Mouse (Mus musculus) heart, adult 18-20 months (tissue): ENCODE measurements around the gene Oprm1. TPM values are rescaled to one million over a fixed set of nuclear protein-coding genes. Genes with fewer than 3 reads are reported as not detected.

ENCODE experiments used
- DNase-seq, 2 experiments: peaks; one replicate each; pipeline ENCODE4 v3.0.0; 2021 to 2022; ENCODE audit warnings: mixed read lengths in 1 of 2
- total RNA-seq, 2 experiments: library from RNA; stranded (reverse); gene quantifications; 2 replicates each; pipeline ENCODE4 v1.2.3; 2021

The Oprm1 gene
- total RNA-seq, 2 experiments from 2014 or later = not detected

DNA sequence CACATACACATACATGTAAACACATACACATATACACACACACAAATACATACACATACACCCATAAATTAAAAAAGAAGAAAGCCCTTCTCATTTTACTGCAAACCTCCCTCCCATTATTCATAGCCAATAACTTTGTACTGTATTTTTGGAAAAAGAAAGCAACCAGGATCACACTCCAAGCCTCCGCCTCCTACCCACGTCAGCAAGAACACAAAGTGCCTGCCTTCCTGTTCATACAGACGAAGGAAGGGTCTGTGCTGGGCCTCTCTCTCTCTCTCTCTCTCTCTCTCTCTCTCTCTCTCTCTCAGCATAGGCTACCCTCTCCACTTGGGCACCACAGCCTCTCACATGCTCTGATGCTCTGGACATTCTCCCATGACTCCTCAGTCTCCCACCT is 137.5 kb downstream of the Oprm1 start:
- DNase-seq = no peak

- DNase-seq = no peak
These were observed 138.5 kb downstream of the Oprm1 start for GRCm38 (mm10) chr10:6896659-6897303.

- no peak for DNase-seq
These were observed 141.8 kb downstream of the Oprm1 start for GRCm38 (mm10) chr10:6900126-6900525.

DNA sequence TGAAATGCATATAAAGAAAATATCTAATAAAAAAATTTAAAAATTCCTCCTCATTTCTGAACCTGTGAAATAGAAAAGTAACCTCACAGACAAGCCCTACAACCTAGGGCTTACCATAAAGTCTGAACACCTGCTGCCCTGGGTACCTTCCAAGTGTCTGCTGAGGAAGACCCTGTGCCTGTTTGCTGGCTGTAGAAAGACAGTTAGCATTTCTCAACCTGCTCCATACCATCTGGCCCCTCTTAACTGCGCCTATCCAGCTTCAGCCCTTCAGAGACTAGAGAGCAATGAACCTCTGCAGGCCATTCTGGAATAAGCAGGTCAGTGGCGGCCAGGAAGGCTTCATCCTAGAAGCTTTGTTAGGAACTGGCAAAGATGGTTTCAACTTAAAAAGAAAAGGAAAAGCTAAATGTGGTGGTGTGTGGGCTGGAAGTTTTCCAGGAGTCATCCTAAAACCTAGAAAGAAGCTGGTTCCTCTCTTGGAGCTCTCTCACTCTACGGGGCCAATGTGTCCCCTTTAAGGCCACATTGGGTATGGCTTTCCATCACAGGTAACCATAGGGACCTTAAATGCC is 143.6 kb downstream of the Oprm1 start:
- DNase-seq = no peak

- DNase-seq = no peak
These were observed 151.5 kb downstream of the Oprm1 start for GRCm38 (mm10) chr10:6909763-6910162.

- no peak for DNase-seq
These were observed 157.7 kb downstream of the Oprm1 start for GRCm38 (mm10) chr10:6915991-6916390.

- DNase-seq = peak; percentile 19 to 25
These were observed 158.4 kb downstream of the Oprm1 start for GRCm38 (mm10) chr10:6916545-6917257.

- DNase-seq = no peak
These were observed 168.4 kb downstream of the Oprm1 start for GRCm38 (mm10) chr10:6926724-6927123.

DNA sequence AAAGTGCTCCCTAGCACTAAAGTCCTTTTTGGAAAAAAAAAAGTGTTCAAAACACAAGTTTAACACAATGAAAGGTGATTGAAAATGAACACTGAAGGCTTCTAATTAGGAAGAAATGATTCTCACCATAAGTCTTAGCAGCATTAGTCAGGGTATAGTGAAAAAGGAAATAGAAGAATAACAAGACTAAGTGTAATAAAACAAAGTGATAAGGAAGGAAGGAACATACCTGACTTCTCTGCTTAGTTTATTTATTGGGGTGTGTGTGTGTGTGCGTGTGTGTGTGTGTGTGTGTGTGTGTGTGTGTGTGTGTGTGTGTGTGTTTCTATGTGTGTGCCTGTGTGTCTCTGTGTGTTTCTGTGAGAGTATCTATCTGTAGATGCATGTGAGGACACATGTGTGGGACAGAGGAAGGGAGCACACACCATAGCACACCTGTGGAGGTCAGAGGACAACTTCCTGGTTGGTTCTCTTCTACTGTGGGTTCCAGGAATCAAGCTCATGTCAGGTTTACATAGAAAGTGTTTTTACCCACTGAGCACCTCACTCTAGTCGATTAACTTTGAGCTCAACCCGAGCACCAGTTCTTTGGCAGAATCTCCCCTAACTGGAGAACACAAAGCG is 169.4 kb downstream of the Oprm1 start:
- DNase-seq = no peak

DNA sequence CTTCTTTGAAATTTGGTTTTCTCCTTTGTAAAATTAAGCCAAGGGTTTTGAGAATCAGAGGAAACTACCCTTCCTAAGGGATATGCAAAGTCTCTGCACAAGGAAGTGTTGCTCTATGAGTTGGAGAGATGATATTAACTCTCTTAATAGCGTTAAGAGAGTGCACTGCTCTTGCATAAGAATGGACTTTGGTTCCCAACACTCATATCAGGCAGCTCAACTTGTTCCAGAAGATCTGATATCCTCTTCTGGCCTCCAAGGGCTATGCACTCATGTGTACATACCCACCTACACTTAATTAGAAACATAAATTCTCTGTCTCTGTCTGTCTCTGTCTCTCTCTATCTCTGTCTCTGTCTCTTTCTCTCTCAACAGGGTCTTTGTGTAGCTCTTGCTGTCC is 170.6 kb downstream of the Oprm1 start:
- DNase-seq = no peak

DNA sequence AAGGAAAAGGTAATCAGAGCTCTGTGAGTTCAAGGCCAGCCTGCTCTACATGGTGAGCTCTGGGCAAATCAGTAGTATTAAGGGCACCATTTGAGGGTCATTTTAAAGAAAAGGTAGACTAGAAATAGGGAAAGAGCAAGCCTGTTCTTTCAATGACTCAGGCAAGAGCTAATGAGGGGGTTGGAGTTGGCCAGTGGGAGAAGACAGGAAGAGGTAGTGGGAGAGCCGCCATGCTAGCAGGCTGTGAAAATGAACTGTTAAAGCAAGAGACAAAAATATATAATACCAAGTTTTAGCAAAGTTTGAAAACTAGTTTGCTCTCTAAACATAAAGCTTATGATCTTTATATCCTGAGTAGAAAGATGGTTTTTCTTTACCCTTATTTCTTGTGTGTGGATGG is 172.1 kb downstream of the Oprm1 start:
- DNase-seq = no peak

DNA sequence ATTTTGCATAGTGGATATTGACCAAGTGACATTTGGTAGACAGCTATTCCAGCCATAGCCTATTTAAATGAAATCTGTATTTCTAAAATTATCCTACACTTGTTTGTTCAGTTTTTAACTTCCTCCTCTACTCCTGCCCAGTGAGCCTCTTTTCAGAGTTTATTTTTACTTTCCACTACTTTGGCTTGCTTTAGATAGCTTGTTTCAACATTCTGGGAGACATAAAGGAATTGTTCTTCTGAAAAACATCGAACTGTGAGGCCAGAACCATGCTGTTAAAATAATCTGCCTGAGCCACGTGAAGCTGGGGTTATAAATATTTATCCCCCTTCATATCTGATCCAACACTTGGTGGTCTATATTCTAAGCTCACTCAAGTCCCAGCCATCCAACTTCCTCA is 172.6 kb downstream of the Oprm1 start:
- DNase-seq = no peak

DNA sequence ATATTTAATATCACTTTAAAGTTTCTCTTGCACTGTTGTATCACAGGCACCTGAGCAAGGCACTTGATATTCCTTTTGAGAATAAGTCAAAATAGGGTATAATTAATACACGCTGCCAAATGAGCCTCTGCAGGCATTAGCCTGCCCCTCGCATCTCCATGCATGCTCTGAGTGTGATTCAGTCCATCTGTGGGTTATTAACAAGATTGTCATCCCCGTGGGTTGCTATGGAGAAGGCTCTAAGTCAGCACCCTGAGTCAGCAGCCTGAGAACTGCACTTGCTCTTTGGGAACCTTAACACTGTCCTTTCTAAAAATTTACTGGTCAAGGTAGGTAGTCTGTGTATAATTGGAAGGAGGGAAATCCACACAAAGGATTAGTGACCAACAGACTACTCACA is 176.5 kb downstream of the Oprm1 start:
- DNase-seq = no peak

DNA sequence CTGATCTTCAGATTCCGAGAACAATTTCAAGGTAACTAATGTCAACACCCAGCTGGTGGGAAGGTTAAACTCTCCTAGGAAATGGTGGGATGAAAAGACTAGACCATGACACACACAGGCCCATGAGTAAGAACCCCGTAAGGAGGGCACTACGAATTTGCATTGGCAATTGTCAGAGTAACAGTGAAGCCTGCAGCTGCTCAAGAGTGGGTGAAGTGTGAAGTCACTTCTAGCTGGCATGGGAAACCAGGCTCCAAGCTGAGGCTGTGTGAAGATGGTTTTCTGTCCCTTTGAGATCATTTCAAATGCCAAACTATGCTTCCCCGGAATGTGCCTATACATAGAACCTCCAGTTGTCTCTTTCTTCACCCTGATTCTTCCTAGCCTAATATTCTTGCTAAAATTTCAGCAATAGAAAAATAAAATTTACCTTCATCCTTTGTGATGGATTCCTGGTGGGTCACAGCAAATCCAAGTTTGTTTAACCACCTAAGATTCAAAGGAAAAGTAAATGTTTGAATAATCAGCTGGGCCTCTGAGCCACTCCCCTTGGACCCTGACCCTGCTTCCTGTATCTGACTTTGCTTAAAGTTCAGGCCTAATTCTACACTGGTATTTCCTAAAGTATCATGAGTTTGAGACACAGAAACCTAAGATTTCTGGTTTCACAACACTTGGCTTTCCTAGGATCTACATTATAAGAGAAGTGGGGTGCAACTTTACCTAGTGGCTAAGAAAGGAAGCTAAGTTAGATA is 178.5 kb downstream of the Oprm1 start:
- DNase-seq = no peak

GRCm38 (mm10) chr10:6953115-6953514 is 194.8 kb downstream of the Oprm1 start:
- no peak for DNase-seq

- DNase-seq = no peak
These were observed 196.2 kb downstream of the Oprm1 start for GRCm38 (mm10) chr10:6954533-6954932.

DNA sequence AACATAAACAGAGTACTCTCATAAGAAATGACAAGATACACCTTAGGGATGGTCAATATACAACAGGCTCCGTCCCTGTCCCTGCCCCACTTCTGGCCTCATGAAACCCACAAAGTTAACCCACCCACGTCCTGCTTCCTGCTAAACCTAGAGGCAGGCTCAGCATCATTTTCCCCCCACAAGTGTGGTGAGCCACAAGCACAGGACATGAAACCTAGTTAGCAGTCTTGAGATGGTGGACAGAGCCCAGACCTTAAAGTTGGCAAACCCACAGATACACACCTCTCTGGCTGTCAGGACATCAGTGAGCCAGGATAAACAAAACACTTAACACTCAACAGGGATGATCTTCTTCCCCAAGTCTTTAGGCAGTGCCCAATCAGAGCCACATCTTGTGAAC is 198.1 kb downstream of the Oprm1 start:
- DNase-seq = no peak

DNA sequence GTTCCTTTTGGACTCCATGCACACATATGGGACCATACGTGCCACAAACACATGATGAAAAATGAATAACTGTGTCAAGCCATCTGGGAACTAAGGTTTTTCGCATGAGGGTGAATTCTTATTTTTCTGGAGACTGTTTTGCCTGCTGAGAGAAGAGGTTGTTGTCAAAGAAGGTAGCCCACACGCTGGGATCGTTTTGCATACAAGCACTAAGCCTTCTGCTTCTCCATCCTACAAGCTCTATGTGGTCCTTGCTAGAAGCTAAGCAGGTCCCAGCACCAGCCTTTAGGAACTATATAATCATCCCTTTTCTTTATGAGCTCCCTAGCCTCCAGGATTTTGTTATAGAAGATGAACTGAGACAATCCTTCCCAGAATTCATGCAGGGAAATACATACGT is 200.5 kb downstream of the Oprm1 start:
- DNase-seq = no peak

- no peak for DNase-seq
These were observed 209.4 kb downstream of the Oprm1 start for GRCm38 (mm10) chr10:6967588-6968242.

DNA sequence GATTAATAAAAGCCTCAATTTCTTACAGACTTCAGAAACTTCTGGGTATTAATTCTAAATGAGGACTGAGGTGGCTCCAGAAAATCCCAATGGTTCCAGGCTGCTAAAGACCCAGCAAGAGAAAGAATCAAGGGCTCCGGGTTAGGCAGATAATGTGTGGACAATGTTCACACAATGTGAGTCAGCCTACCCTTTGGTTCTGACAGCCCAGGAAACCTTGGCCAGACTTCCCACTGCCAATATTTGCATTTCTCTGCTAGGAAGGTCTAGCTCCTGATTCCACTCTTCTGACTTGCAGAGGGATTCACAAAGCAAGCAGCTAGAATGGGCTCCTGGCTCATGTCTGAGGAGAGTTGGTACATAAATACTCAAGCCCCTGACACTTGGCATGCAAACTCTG is 210.0 kb downstream of the Oprm1 start:
- DNase-seq = no peak

GRCm38 (mm10) chr10:6977843-6978242 is 219.5 kb downstream of the Oprm1 start:
- no peak for DNase-seq

DNA sequence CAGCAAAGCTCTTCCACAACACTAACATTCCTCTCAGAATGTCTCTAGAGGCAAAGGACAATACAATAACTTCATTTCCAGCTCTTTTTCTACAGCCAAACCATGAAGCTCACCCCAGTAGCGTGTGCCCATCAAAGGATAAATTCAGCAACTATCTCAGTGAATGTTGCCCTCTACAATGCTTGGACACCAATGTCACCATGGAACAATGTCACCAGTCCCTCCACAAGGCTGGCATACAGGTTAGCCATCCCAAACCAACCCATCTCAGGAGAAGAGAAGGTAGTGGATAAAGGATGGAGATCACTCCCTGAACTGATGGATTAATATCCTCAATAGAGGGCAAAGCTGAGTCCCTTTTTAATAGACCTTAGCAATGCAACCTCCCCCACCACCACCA is 220.4 kb downstream of the Oprm1 start:
- DNase-seq = no peak
